Mouse (Mus musculus) gastrocnemius, adult 2 months (tissue): ENCODE measurements around the gene Vmn1r230. TPM values are rescaled to one million over a fixed set of nuclear protein-coding genes. Genes with fewer than 3 reads are reported as not detected.

Source experiments
- DNase-seq: peaks from one replicate; pipeline ENCODE4 v3.0.0; 2022
- H3K27ac ChIP-seq: fragments of 200-600 bp; 2 replicates; pipeline ENCODE4 v1.8.1; 2022; ENCODE audit warnings: mild to moderate bottlenecking
- H3K4me3 ChIP-seq: fragments of 200-600 bp; 2 replicates; pipeline ENCODE4 v1.8.1; 2022; ENCODE audit warnings: mild to moderate bottlenecking, moderate library complexity
- CTCF ChIP-seq: fragments of 200-600 bp; IDR thresholded peaks from 2 replicates; pipeline ENCODE4 v1.8.1; 2022; ENCODE audit warnings: antibody characterized with exemption, mild to moderate bottlenecking, moderate library complexity
- intact Hi-C: fragments of 180-260 bp; cut with DNase I; formaldehyde crosslinking; loops from one replicate; pipeline ENCODE4 v1.15.1; 2025
- long read RNA-seq, 2 experiments: library from polyadenylated mRNA; stranded (forward); transcript quantifications; one replicate each; pipeline ENCODE4 v2.0.0; 2021
- total RNA-seq, 2 experiments: library from RNA; stranded (reverse); gene quantifications; 2 replicates each; pipeline ENCODE4 v1.2.3; 2021

Vmn1r230 gene
- not detected for total RNA-seq
- long read RNA-seq, experiment 1, result 0 reads
- long read RNA-seq, experiment 2, result 0 reads

DNA sequence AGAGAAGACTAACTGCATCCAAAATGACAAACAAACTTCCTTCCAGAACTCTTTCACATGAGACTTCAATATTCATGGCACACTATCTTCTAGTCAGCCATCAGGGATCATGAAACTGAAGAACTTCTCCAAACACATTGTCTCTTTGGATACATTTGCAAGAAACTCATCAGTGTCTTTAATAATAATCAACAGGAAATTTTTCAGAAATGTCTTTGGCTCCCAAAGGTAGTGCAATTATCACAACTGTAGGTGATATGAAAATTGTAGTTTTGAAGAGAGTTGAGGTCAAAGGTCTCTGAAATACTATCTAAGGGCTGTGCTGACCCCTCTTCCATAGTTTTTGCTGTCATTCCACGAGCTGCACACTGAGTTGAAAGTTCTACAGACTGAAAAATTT lies at the start of gene Vmn1r230:
Gene Vmn1r230, plus strand, starts transcription at position 301 of the 400 bp plus-strand sequence.
- no peak within 1 kb of the TSS for H3K27ac ChIP-seq
- DNase-seq, result no peak
- intact Hi-C loops, result no loop called here
- no peak within 1 kb of the TSS for H3K4me3 ChIP-seq
- no peak for TF ChIP-seq CTCF

DNA sequence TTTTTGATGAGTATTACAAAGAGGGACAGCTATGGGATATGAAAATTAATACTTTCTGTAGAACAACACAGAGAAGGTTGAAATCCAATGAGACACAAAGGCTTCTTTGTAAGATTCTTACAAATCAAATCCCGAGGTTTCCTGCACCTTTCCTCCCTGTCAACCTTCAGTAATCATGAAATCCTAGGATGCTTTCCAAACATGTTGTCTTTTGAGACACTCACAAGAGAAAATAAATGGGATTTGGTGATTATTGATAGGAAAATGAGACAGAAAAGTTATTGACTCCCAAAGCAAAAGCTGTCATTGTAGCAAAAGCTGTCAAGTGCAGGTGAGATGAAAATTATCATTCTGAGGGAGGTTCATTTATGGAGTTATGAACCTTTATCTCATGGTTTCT lies 29.0 kb upstream of the Vmn1r230 start, which contains the start of gene Vmn1r229:
Gene Vmn1r229, plus strand, starts transcription at position 301 of the 400 bp plus-strand sequence.
- DNase-seq, result no peak
- TF ChIP-seq CTCF, result no peak
- no peak within 1 kb of the TSS for H3K4me3 ChIP-seq
- intact Hi-C loops, result no loop called here
- no peak within 1 kb of the TSS for H3K27ac ChIP-seq

Other genes starting within 250 kb of the Vmn1r230 start
- gene Vmn2r110, start 244.0 kb upstream of the Vmn1r230 start, total RNA-seq, result not detected
- not detected for gene Fpr-rs3, start 215.6 kb upstream of the Vmn1r230 start, total RNA-seq
- gene Vmn1r226, start 157.6 kb upstream of the Vmn1r230 start, total RNA-seq, result not detected
- not detected for gene Vmn1r227, start 110.6 kb upstream of the Vmn1r230 start, total RNA-seq
- not detected for gene Vmn1r228, start 54.3 kb upstream of the Vmn1r230 start, total RNA-seq
- gene Vmn1r229, start 28.9 kb upstream of the Vmn1r230 start, total RNA-seq, result not detected
- gene Vmn1r231, start 64.6 kb downstream of the Vmn1r230 start, total RNA-seq, result not detected
- not detected for gene Vmn1r232, start 79.3 kb downstream of the Vmn1r230 start, total RNA-seq
- 100 to 1,000 TPM in 1 of 2 experiments, 10 to 100 TPM in 1; 98.3 to 116 TPM for gene Ppp2r1a, start 104.9 kb downstream of the Vmn1r230 start, total RNA-seq
- gene Vmn1r233, start 156.0 kb downstream of the Vmn1r230 start, total RNA-seq, result not detected
- gene Zfp160, start 168.5 kb downstream of the Vmn1r230 start, total RNA-seq, result 1 to 10 TPM; 6.5 to 8.0 TPM